Mouse (Mus musculus): ENCODE measurements around the gene Hamp2. TPM values are rescaled to one million over a fixed set of nuclear protein-coding genes. Genes with fewer than 3 reads are reported as not detected.
"Not testable (repeated sequence)": the region's sequence is repeated elsewhere in the genome, so short reads cannot be mapped to it uniquely, and the experiment has no call there.

The Hamp2 gene
- polyA plus RNA-seq, 1 experiment from 2014 or later = not detected

DNA sequence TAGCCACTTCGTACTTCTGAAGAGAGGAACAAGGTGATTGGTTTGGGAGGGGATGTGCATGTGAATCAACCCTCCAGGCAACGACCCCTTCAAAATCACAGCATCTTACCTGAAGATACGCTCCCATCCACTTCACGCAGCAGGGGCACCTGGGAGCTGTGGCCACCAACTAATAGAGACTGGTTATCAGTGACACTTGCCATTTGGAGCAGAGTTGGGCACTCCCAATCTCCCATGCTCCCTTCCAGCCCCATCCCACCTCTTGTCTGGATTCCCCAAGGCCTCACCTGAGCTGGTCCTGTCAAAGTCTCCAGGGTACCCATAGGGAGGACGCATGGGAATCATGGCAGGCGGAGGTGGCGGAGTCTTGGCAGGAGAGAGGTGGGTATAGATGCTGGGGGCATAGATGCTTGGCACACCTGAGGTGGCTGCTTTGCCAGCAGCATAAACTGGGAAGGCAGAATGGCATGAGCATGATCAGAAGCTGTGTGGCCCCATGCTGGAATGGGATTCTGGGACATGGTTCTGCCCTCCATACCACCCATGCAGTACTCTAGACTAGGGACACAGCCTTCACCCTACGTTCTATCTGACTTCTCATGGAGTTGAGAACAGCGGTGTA is 34.5 kb upstream of the Hamp2 start:
- Histone ChIP-seq H3K4me3 (no peak overlapping the region), H3K36me3 (peaks cover 27% of the 10 kb centered on the region), H3K9ac (no peak overlapping the region), H3K4me2 (peak overlapping the region; percentile 94), H3K9me3 (no peaks in the 10 kb centered on the region), H3K27ac (replicated peaks) (no peak overlapping the region), H3K27me3 (no peaks in the 10 kb centered on the region), H3K4me1 (replicated peaks) (peaks cover 34% of the 10 kb centered on the region)
- no peak for ATAC-seq (ENCODE audit: low read depth)
- 95% methylated on average over 9 of the region's 9 CpGs for WGBS

DNA sequence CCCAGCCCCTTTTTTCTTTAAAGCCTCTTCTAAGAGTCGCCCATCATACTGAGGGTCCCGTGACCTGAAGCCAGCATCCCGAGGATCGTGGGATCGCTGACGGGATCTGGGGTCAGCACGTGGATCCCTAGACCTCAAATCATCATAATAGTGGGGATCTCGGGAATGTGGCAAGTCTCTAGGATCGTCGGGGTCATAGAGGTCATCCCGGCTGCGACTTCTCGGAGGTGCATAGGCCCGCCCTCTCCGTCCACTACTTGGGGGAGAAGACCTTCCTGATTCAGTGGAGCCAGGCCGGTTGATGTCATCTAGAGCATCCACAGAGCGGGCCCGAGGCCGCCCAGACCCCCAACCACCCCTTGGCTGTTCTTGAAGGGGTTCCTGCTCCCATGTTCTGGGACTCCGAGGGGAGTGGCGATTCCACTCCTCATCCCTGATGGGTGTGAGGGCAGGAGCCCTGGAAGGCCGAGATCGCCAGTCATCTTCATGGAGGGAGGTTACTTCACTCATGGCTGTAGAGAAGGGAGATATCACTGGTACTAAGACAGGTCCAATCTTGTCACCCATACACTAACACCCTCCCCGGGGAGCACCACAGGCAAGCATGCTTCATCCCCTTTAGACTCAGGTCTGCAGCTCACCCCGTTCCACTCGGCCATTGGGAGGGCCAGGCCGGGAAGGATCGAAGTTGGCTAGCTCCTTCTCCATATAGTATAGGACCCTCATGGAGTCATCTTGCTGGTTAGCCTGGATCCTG is 33.8 kb upstream of the Hamp2 start:
- H3K9me3 ChIP-seq = no peaks in the 10 kb centered on the region
- WGBS = 70% methylated on average over 28 of the region's 28 CpGs
- H3K4me1 ChIP-seq (replicated peaks) = peaks cover 36% of the 10 kb centered on the region
- peak overlapping the region; percentile 94 for H3K4me3 ChIP-seq
- H3K9ac ChIP-seq = peak overlapping the region; percentile 100
- peaks cover 34% of the 10 kb centered on the region for H3K36me3 ChIP-seq
- H3K27me3 ChIP-seq = no peaks in the 10 kb centered on the region
- peak overlapping the region; percentile 94 for H3K4me2 ChIP-seq
- ATAC-seq (ENCODE audit: low read depth) = no peak
- peak overlapping the region; percentile 99 for H3K27ac ChIP-seq (replicated peaks)

DNA sequence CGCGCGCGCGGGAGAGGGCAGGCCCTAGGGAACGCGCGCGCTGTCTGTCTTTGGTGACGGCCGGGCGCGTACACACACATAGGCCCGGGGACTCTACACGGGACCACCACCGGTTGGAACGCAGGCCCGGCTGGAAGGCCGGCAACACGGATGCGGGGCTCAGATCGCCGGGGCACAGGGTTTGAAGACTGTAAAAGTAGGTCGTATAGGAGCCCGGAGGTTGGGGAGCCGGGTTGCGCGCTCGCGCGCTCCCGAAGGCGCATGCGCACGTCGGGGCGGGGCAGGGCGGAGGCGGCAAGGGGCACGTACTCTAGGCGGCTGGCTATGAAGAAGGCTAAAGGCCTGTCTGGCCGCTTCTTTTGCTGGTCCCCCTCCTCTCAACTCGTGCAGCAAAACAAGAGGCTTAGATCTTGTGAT is 32.9 kb upstream of the Hamp2 start:
- no peaks in the 10 kb centered on the region for H3K27me3 ChIP-seq
- under 1% methylated on average over 43 of the region's 43 CpGs for whole genome bisulfite sequencing

DNA sequence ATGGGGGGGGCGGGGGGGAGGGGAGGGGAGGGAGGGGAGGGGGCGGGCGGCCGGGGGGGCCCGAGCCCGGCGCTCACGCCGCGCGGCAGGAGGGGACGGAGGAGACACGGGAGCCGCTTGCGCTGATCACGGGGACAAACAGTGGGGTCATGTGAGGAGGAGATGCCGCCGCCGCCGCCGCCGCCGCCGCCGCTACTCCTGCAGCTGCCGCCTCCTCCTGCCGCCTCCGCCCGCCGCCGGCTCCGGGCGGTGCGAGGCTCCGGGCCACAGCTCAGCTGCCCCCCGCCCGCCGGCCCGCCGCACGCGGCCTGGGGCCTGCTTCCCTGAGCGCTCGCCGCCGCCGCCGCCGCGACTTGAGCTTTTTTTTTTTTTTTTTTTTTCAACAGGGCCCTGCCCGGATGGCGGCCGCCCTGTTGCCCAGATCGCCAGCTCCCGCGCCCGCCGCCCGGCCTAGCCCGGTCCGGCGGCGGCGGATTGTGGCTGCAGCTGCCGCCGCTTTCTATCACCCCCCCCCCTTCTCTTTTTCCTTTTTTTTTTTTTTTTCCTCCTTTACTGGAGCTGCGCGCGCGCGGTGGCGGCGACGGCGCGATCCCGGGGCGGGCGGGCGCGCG is 32.4 kb upstream of the Hamp2 start, which contains the start of gene Usf2:
Usf2 (minus strand) TSS at position 48 of the 611 bp plus-strand sequence.
- H3K4me1 ChIP-seq (replicated peaks) = peaks cover 47% of the 10 kb centered on the region
- WGBS = under 1% methylated on average over 44 of the region's 82 CpGs
- peak; percentile 44 for ATAC-seq (ENCODE audit: low read depth)

More for the DNA sequence above, 32.9 kb upstream of the Hamp2 start:
- peak; percentile 54 for ATAC-seq (ENCODE audit: low read depth)
- Histone ChIP-seq H3K9me3 (no peaks in the 10 kb centered on the region), H3K4me3 (peak overlapping the region; percentile 94), H3K4me2 (peak overlapping the region; percentile 94), H3K9ac (peak overlapping the region; percentile 100), H3K4me1 (replicated peaks) (peaks cover 42% of the 10 kb centered on the region), H3K27ac (replicated peaks) (peak overlapping the region; percentile 99), H3K36me3 (peaks cover 43% of the 10 kb centered on the region)

DNA sequence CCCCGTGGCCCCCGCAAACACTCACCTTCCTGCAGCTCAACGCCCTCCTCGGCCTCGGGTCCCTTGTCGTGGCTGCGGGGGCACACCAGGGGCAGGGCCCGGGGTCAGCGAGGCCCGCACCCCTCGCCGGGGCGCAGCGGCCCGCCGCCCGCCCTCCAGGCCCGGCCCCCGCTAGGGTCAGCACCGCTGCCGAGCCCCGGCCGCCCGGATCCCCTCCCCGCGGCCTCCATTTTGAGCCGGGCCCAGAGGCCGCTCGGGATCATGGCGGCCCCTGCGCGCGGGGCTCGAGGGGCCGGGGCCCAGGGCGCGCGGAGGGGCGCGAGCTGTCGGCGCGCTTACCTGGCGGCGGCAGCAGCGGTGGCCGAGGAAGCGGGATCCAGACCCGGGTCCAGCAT is 31.9 kb upstream of the Hamp2 start:
- H3K27ac ChIP-seq (replicated peaks) = peak overlapping the region; percentile 99
- H3K27me3 ChIP-seq = no peaks in the 10 kb centered on the region
- H3K4me1 ChIP-seq (replicated peaks) = peaks cover 47% of the 10 kb centered on the region
- 1% methylated on average over 32 of the region's 49 CpGs for WGBS
- H3K9me3 ChIP-seq = no peaks in the 10 kb centered on the region
- H3K9ac ChIP-seq = peak overlapping the region; percentile 100
- H3K36me3 ChIP-seq = peaks cover 53% of the 10 kb centered on the region
- ATAC-seq (ENCODE audit: low read depth) = peak; percentile 58
- peak overlapping the region; percentile 94 for H3K4me2 ChIP-seq
- H3K4me3 ChIP-seq = peak overlapping the region; percentile 94

More for the DNA sequence above, 32.4 kb upstream of the Hamp2 start, which contains the start of gene Usf2:
- H3K27ac ChIP-seq (replicated peaks) = peak within 1 kb of the TSS; percentile 99
- no peaks in the 10 kb centered on the region for H3K27me3 ChIP-seq
- peak within 1 kb of the TSS; percentile 100 for H3K9ac ChIP-seq
- peak within 1 kb of the TSS; percentile 94 for H3K4me3 ChIP-seq
- peak within 1 kb of the TSS; percentile 94 for H3K4me2 ChIP-seq
- no peaks in the 10 kb centered on the region for H3K9me3 ChIP-seq
- peaks cover 48% of the 10 kb centered on the region for H3K36me3 ChIP-seq

DNA sequence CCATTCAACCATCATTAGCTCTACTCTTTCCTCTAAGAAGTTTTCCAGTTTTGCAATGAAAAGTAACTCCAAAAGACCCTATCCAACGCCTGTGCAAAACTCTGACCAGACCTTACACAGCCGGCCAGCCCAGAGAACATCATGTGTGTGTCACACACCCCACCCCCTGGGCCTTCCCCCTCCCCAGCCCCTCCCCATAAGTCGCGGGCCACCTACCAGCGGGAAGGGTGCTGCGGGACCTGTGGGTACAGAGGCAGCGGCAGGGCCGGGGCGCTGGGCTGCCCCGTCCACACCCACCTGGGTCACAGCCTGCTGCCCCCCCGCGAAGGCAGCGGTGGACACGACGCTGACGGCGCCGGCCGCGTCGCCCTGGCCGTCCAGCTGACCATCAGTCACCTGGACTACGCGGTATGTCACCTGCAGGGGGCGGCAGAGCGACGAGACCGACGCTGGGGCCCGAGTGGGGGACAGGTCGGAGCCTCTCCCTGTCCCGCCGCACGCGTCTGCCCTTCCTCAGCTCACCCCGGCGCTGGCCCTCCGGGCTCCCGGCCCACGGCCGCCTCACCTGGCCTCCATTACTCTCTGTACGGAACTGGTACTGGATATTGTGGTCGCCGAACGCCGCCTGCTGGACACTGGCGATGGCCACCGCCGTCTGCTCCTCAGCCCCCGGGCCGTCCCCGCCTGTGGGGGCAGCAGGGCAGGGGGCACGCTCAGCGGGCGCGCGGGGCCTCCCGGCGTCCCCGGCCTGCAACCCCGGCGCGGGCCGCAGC is 31.3 kb upstream of the Hamp2 start:
- peak overlapping the region; percentile 94 for H3K4me2 ChIP-seq
- whole genome bisulfite sequencing = under 1% methylated on average over 58 of the region's 64 CpGs
- H3K27me3 ChIP-seq = no peaks in the 10 kb centered on the region

DNA sequence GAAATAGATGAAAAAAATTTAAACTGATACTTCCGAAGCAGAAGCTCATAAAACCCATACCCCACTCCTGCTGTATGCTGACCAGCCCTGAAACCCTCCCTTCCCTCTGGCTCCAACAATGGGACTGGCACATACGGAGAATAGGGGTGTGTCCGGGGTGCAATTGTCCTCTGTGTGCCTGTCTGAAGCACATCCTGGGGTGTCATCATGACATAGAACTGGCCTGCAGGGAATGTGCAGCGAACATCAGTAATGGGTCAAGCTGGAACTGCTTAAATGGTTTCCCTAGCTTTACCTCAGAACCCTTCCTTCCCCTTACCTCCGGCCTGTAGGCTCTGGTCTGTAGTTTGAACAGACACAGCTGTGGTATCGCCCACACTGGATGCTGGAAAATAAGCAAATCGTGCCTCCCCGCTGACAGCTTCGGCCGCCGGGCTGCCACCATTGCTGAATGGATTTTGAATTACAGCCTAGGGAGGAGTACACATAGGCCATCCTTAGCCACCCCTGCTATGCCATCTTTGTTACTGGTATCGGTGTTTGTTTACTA is 30.6 kb upstream of the Hamp2 start:
- H3K9ac ChIP-seq = peak overlapping the region; percentile 100
- no peaks in the 10 kb centered on the region for H3K9me3 ChIP-seq
- H3K4me1 ChIP-seq (replicated peaks) = peaks cover 47% of the 10 kb centered on the region
- H3K27me3 ChIP-seq = no peaks in the 10 kb centered on the region
- H3K4me3 ChIP-seq = peak overlapping the region; percentile 94
- peaks cover 66% of the 10 kb centered on the region for H3K36me3 ChIP-seq
- 75% methylated on average over 12 of the region's 12 CpGs for WGBS
- H3K4me2 ChIP-seq = peak overlapping the region; percentile 94
- no peak for ATAC-seq (ENCODE audit: low read depth)
- H3K27ac ChIP-seq (replicated peaks) = no peak overlapping the region

More for the DNA sequence above, 31.3 kb upstream of the Hamp2 start:
- peak overlapping the region; percentile 99 for H3K27ac ChIP-seq (replicated peaks)
- peaks cover 59% of the 10 kb centered on the region for H3K36me3 ChIP-seq
- peaks cover 47% of the 10 kb centered on the region for H3K4me1 ChIP-seq (replicated peaks)
- no peaks in the 10 kb centered on the region for H3K9me3 ChIP-seq
- H3K4me3 ChIP-seq = peak overlapping the region; percentile 94
- peak; percentile 73 for ATAC-seq (ENCODE audit: low read depth)
- H3K9ac ChIP-seq = peak overlapping the region; percentile 100

DNA sequence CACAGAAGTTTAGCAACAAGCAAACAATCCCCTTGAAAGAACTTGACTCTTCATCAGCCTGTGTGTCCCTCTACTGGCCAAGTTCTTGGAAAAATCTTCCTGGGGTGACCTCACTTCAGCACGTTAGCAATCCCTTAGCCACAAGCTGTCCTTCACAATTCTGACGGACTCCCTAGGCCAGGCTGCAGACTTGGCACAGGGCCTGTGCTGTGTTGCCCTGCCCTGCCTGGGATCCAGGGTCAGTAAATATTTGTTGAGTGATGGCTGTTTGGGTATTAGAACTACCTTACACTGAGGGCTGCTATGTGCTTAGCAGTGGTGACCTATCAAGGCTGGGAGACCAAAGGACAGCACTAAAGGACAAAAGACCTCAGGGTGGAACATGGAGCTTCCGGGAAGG is 29.6 kb upstream of the Hamp2 start:
- Histone ChIP-seq H3K4me2 (no peak overlapping the region), H3K9ac (no peak overlapping the region), H3K4me1 (replicated peaks) (peaks cover 39% of the 10 kb centered on the region), H3K9me3 (no peaks in the 10 kb centered on the region), H3K27ac (replicated peaks) (no peak overlapping the region), H3K4me3 (no peak overlapping the region), H3K36me3 (peaks cover 70% of the 10 kb centered on the region), H3K27me3 (no peaks in the 10 kb centered on the region)
- no peak for ATAC-seq (ENCODE audit: low read depth)
- 89% methylated on average over 3 of the region's 3 CpGs for WGBS

DNA sequence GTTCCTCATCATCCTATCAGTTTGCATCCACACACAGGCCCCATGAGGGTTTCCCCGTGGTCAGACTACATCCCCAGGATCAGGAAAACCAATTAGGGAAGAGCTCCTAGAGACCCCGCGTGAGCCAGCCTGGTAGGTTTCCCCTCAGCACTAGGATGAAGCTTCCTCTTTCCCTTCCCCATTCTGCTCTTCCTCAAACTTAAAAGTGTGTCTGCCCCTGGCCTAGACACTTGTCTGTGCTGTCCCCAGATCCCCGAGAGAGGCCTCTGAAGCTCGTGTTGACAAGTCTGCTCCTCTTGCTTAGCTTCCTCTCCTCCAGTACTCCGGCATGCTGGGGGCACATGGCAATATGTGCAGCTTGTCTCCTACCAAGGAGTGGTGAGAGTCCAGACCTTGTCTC is 29.0 kb upstream of the Hamp2 start:
- Histone ChIP-seq H3K4me3 (no peak overlapping the region), H3K27ac (replicated peaks) (no peak overlapping the region), H3K27me3 (no peaks in the 10 kb centered on the region), H3K36me3 (peaks cover 69% of the 10 kb centered on the region), H3K4me1 (replicated peaks) (peaks cover 34% of the 10 kb centered on the region), H3K4me2 (no peak overlapping the region), H3K9ac (no peak overlapping the region), H3K9me3 (no peaks in the 10 kb centered on the region)
- ATAC-seq (ENCODE audit: low read depth) = no peak
- 91% methylated on average over 6 of the region's 6 CpGs for WGBS

DNA sequence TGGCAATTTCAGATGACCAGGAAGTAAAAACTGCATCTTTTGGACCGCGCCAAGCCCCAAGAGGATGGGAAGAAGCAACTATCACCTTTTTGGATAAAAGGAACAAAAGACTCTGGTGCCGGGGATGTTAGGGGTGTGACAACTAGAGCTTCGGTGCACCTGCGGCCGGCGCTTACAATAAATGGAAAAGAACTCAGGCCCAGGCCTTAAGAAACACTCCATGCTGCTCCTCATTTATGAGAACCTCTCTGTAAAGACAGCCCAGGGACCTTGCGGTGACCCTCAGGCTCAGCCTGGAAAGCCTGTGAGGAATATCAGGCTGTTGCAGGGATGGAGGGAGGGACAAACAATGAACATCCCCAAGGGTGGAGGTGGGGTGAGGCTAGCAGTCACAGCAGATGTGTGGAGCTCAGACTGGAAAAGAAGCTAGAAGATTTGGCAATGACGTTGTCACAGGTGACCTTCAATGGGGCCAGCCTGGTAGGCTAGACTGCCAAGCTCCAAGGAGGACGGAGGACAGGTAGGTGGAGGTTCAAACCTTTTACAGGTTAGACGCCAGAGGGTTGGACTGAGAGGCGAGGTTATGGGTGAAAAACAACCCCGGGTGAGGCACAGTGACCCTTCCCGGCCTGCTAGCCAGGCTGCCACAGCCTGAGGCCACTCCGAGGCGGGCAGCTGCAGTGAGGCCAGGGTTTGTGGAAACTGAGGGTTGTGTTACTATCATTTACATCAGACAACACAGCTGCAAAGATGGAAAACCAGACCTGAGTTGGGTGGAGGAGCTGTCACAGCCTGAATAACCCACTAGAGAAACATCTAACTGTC is 28.2 kb upstream of the Hamp2 start:
- no peaks in the 10 kb centered on the region for H3K27me3 ChIP-seq
- no peak for ATAC-seq (ENCODE audit: low read depth)
- WGBS = 92% methylated on average over 16 of the region's 16 CpGs
- H3K4me3 ChIP-seq = no peak overlapping the region
- H3K36me3 ChIP-seq = peaks cover 69% of the 10 kb centered on the region
- no peaks in the 10 kb centered on the region for H3K9me3 ChIP-seq
- 0 out of 2 replicates have a peak overlapping the region, but pooled peaks have one; percentile 22 for H3K9ac ChIP-seq
- H3K4me1 ChIP-seq (replicated peaks) = peaks cover 26% of the 10 kb centered on the region
- H3K27ac ChIP-seq (replicated peaks) = no peak overlapping the region
- no peak overlapping the region for H3K4me2 ChIP-seq

DNA sequence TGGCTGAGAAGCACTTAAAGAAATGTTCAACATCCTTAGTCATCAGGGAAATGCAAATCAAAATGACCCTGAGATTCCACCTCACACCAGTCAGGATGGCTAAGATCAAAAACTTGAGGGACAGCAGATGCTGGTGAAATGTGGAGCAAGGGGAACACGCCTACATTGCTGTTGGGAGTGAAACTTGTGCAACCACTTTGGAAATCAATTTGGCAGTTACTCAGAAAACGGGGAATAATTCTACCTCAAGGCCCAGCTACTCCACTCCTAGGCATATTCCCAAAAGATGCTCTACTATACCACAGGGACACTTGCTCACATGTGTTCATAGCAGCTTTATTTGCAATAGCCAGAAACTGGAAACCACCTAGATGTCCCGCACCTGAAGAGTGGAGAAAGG is 25.4 kb upstream of the Hamp2 start:
- WGBS = 94% methylated on average over 3 of the region's 3 CpGs
- H3K4me3 ChIP-seq; ATAC-seq (ENCODE audit: low read depth); H3K4me2 ChIP-seq; H3K9ac ChIP-seq; H3K9me3 ChIP-seq; H3K27ac ChIP-seq (replicated peaks); H3K27me3 ChIP-seq: not testable (repeated sequence)
- Histone ChIP-seq H3K36me3 (peaks cover 81% of the 10 kb centered on the region), H3K4me1 (replicated peaks) (peaks cover 16% of the 10 kb centered on the region)
